Mouse (Mus musculus): Measurements from ENCODE around the gene Noa1.

Gene Noa1

GRCm38 (mm10) chr5:77251656-77252055 lies 58.2 kb downstream of the Noa1 start:
- no peak for TF ChIP-seq GATA4 (IDR thresholded peaks at IDR 0.05; ENCODE audit: insufficient replicate concordance, low read length)

GRCm38 (mm10) chr5:77250083-77250482 lies 59.8 kb downstream of the Noa1 start:
- TF ChIP-seq GATA4 (IDR thresholded peaks at IDR 0.05; ENCODE audit: insufficient replicate concordance, low read length) = no peak

- no peak for TF ChIP-seq GATA4 (IDR thresholded peaks at IDR 0.05; ENCODE audit: insufficient replicate concordance, low read length)
These were observed 63.9 kb downstream of the Noa1 start for GRCm38 (mm10) chr5:77245787-77246671.

GRCm38 (mm10) chr5:77245463-77245786 lies 64.5 kb downstream of the Noa1 start:
- no peak for TF ChIP-seq GATA4 (IDR thresholded peaks at IDR 0.05; ENCODE audit: insufficient replicate concordance, low read length)

GRCm38 (mm10) chr5:77244331-77244987 lies 65.4 kb downstream of the Noa1 start:
- TF ChIP-seq GATA4 (IDR thresholded peaks at IDR 0.05; ENCODE audit: insufficient replicate concordance, low read length) = no peak

All from liver, adult (tissue).